In the genomic region with DNA sequence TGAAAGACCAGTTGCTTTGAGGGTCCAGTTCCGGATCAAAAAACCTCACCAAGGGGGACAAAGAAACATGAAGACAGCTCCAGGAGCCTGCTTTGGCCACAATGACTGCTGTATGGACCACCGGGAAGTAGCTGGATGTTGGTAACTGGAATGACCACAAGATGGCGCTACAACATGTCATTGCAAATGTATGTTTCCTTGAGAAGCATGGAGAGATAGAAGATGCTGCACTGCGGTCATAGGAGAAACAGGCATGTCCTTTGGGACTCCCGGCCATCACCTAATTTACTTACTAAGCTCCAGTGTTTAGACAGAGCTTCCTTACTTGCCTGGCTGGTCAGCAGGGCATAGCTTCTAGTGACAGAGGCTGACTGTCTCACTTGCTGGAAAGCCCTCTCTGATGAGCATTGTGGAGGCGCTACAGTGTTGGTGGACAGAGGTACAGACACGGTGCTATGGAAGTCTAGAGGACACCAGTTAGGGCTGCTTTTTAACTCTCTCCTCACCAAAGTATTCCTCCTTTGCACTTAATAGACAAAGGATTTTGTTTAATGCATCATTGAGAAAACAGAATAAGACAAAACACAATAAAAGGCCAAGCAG, we compare ENCODE assay signal across 9 mouse cellular contexts.
DNase-seq lines count a peak whose midpoint lies in the region; ATAC-seq and TF ChIP-seq lines count a peak whose summit lies in the region.
"Had no signal": no experiment of that assay in that cellular context is flagged by ENCODE, and none has a peak within 500 bp of the region (broad histone marks: within the 10 kb centered on the region; RNA-seq: fewer than 3 reads in every experiment).

No protein-coding gene starts in this region.

- no peaks in the 10 kb centered on the region for H3K79me2 ChIP-seq in CH12.LX (replicated peaks; ENCODE audit: control insufficient read depth, extremely low read depth, insufficient read depth, poor library complexity, severe bottlenecking)

- WGBS in large intestine, adult 2 months: 19% methylated on average over 7 of the region's 7 CpGs
- WGBS in lung, postnatal 0 days: 14% methylated on average over 7 of the region's 7 CpGs

- no peak overlapping the region for H3K9ac ChIP-seq in CH12.LX (ENCODE audit: insufficient read depth, low read depth)
- no peak overlapping the region for H3K9ac ChIP-seq in lung, postnatal 0 days (replicated peaks; ENCODE audit: low read depth)
- H3K9ac ChIP-seq: heart, embryonic 15.5 days had no signal

- TF ChIP-seq CTCF in CH12.LX (conservative IDR thresholded peaks at IDR 0.05 in 1 of 2, IDR thresholded peaks at IDR 0.05 in 1 of 2; ENCODE audit: low read depth in 2 of 2, low read length in 2 of 2): peak; percentile 80 to 91
- TF ChIP-seq CTCF in lung, postnatal 0 days (IDR thresholded peaks at IDR 0.05): peak; percentile 94

- in situ Hi-C loops in CH12.LX (cut with MboI; ENCODE audit: low pct_ligation_motif_present, low pct_unique_long_range_greater_than_20kb, low sequenced_read_pairs): loop anchor here (10.0 kb wide), 1 partner anchor 362 kb away; no protein-coding TSS in a partner anchor

- H3K4me1 ChIP-seq in CH12.LX (ENCODE audit: control insufficient read depth in 1 of 2, insufficient read depth in 2 of 2): peaks cover 5 to 14% of the 10 kb centered on the region in 2 experiments; a peak in 3 of 4 replicates
- H3K4me1 ChIP-seq in lung, postnatal 0 days (ENCODE audit: insufficient read depth, low read depth, low read length): peaks cover 4% of the 10 kb centered on the region; the same call in 1 of the 2 replicates

- intact Hi-C loops in heart, postnatal 25 days (cut with DNase I): loop anchor here (1.0 to 5.0 kb wide), 3 partner anchors 90 to 358 kb away; no protein-coding TSS in a partner anchor

- no peak overlapping the region for H3K4me3 ChIP-seq in CH12.LX (replicated peaks in 1 of 3; ENCODE audit: low read depth in 2 of 3, low read length in 2 of 3, poor library complexity in 1 of 3)
- no peak overlapping the region for H3K4me3 ChIP-seq in lung, postnatal 0 days (ENCODE audit: low read depth, low read length)
- H3K4me3 ChIP-seq: heart, embryonic 15.5 days had no signal

- TF ChIP-seq RAD21 in CH12.LX (IDR thresholded peaks at IDR 0.05; ENCODE audit: low read depth, low read length): peak; percentile 90

- TF ChIP-seq EP300 in CH12.LX (IDR thresholded peaks at IDR 0.05; ENCODE audit: low read length): no peak
- no peak for TF ChIP-seq EP300 in lung, postnatal 0 days (IDR thresholded peaks at IDR 0.05)

- H3K27ac ChIP-seq in CH12.LX (ENCODE audit: insufficient read depth, low read depth): no peak overlapping the region
- no peak overlapping the region for H3K27ac ChIP-seq in lung, postnatal 0 days (ENCODE audit: low read length)
- H3K27ac ChIP-seq: heart, embryonic 15.5 days had no signal

- H3K36me3 ChIP-seq in CH12.LX (replicated peaks in 1 of 2; ENCODE audit: control insufficient read depth in 1 of 2, insufficient read depth in 1 of 2, low read length in 1 of 2): no peaks in the 10 kb centered on the region
- no peaks in the 10 kb centered on the region for H3K36me3 ChIP-seq in lung, postnatal 0 days (ENCODE audit: insufficient read depth, low read length)
- H3K36me3 ChIP-seq: heart, embryonic 15.5 days had no signal

- ATAC-seq in lung, postnatal 0 days: no peak

- TF ChIP-seq POLR2A in CH12.LX (IDR thresholded peaks at IDR 0.05; ENCODE audit: low read depth, low read length): no peak

- H3K4me2 ChIP-seq in CH12.LX (ENCODE audit: insufficient read depth, low read depth, poor library complexity, severe bottlenecking): no peak overlapping the region
- no peak overlapping the region for H3K4me2 ChIP-seq in lung, postnatal 0 days (replicated peaks; ENCODE audit: low read depth, low read length)
- H3K4me2 ChIP-seq: heart, embryonic 15.5 days had no signal

- no peaks in the 10 kb centered on the region for H3K9me3 ChIP-seq in CH12.LX (replicated peaks; ENCODE audit: low read length)
- H3K9me3 ChIP-seq in lung, postnatal 0 days (ENCODE audit: low read length): no peaks in the 10 kb centered on the region
- H3K9me3 ChIP-seq: heart, embryonic 15.5 days had no signal

- no peaks in the 10 kb centered on the region for H3K27me3 ChIP-seq in CH12.LX (replicated peaks)
- H3K27me3 ChIP-seq in lung, postnatal 0 days (replicated peaks; ENCODE audit: insufficient read depth, low read length): no peaks in the 10 kb centered on the region
- H3K27me3 ChIP-seq: heart, embryonic 15.5 days had no signal

- peak; percentile 86 for DNase-seq in CH12.LX (ENCODE audit: extremely low read depth)
- DNase-seq in brain, adult 2 months (ENCODE audit: low read depth, low spot score): peak; percentile 92
- peak; percentile 43 for DNase-seq in fibroblast of lung, adult 2 months (ENCODE audit: low read depth)
- peak; percentile 26 for DNase-seq in heart, postnatal 25 days (ENCODE audit: low spot score)
- DNase-seq in large intestine, adult 2 months (ENCODE audit: low read depth, low spot score): peak; percentile 38
- peak; percentile 82 for DNase-seq in lung, postnatal 0 days (ENCODE audit: low spot score)
- peak; percentile 95 for DNase-seq in retina, embryonic 14.5 days (ENCODE audit: low spot score)
- peak; percentile 27 for DNase-seq in urinary bladder, postnatal 10 days (ENCODE audit: low spot score)

- dilution Hi-C loops in CH12.LX (cut with MboI; ENCODE audit: extremely low pct_ligation_motif_present, extremely low pct_unique_long_range_greater_than_20kb, low sequenced_read_pairs): no loop called here

TF ChIP-seq in CH12.LX, 34 proteins besides CTCF, POLR2A, EP300 and RAD21:
- TF ChIP-seq ZC3H11A (IDR thresholded peaks at IDR 0.05; ENCODE audit: low read depth, low read length): peak; percentile 83
- TF ChIP-seq JUN (IDR thresholded peaks at IDR 0.05; ENCODE audit: insufficient read depth, low read depth, low read length): no peak
- TF ChIP-seq NRF1 (IDR thresholded peaks at IDR 0.05; ENCODE audit: low read depth, low read length): no peak
- TF ChIP-seq USF1 (IDR thresholded peaks at IDR 0.05; ENCODE audit: low read depth, low read length): no peak
- no peak for TF ChIP-seq TBP (conservative IDR thresholded peaks at IDR 0.05; ENCODE audit: low read depth, low read length)
- no peak for TF ChIP-seq KAT2A (IDR thresholded peaks at IDR 0.05; ENCODE audit: insufficient replicate concordance, low read length)
- no peak for TF ChIP-seq USF2 (conservative IDR thresholded peaks at IDR 0.05; ENCODE audit: low read depth, low read length)
- TF ChIP-seq MAX (IDR thresholded peaks at IDR 0.05; ENCODE audit: low read length): peak; percentile 51
- TF ChIP-seq GABPA (IDR thresholded peaks at IDR 0.05; ENCODE audit: insufficient replicate concordance, low read depth, low read length): no peak
- no peak for TF ChIP-seq ZNF384 (IDR thresholded peaks at IDR 0.05; ENCODE audit: low read depth, low read length)
- no peak for TF ChIP-seq E2F4 (IDR thresholded peaks at IDR 0.05; ENCODE audit: insufficient replicate concordance, low read depth, low read length)
- TF ChIP-seq BHLHE40 (IDR thresholded peaks at IDR 0.05; ENCODE audit: low read depth, low read length): no peak
- no peak for TF ChIP-seq SIN3A (IDR thresholded peaks at IDR 0.05; ENCODE audit: low read length)
- TF ChIP-seq CHD2 (IDR thresholded peaks at IDR 0.05; ENCODE audit: low read length): no peak
- TF ChIP-seq PAX5 (IDR thresholded peaks at IDR 0.05; ENCODE audit: low read length): no peak
- no peak for TF ChIP-seq UBTF (IDR thresholded peaks at IDR 0.05; ENCODE audit: low read depth, low read length)
- peak; percentile 21; the same call in 1 of the 2 replicates for TF ChIP-seq NELFE (IDR thresholded peaks at IDR 0.05; ENCODE audit: low read depth, low read length)
- TF ChIP-seq TCF12 (IDR thresholded peaks at IDR 0.05; ENCODE audit: low read depth, low read length): peak; percentile 21; the same call in 1 of the 2 replicates
- TF ChIP-seq MEF2A (IDR thresholded peaks at IDR 0.05; ENCODE audit: borderline replicate concordance, low read depth, low read length): no peak
- peak; percentile 93 for TF ChIP-seq SMC3 (IDR thresholded peaks at IDR 0.05; ENCODE audit: low read depth, low read length)
- TF ChIP-seq MYC (IDR thresholded peaks at IDR 0.05; ENCODE audit: low read depth, low read length): peak; percentile 75; the same call in 1 of the 2 replicates
- no peak for TF ChIP-seq CHD1 (IDR thresholded peaks at IDR 0.05; ENCODE audit: low read depth, low read length)
- no peak for TF ChIP-seq MAZ (IDR thresholded peaks at IDR 0.05; ENCODE audit: low read depth, low read length)
- TF ChIP-seq MAFK (IDR thresholded peaks at IDR 0.05; ENCODE audit: insufficient replicate concordance, low read length): no peak
- TF ChIP-seq IRF4 (IDR thresholded peaks at IDR 0.05; ENCODE audit: low read depth, low read length): no peak
- TF ChIP-seq ETS1 (conservative IDR thresholded peaks at IDR 0.05; ENCODE audit: low read depth, low read length): no peak
- no peak; the same call in 1 of the 2 replicates for TF ChIP-seq ELF1 (IDR thresholded peaks at IDR 0.05; ENCODE audit: low read depth, low read length)
- TF ChIP-seq MXI1 (IDR thresholded peaks at IDR 0.05; ENCODE audit: low read depth, low read length): no peak
- no peak for TF ChIP-seq RCOR1 (conservative IDR thresholded peaks at IDR 0.05; ENCODE audit: low read depth, low read length)
- no peak for TF ChIP-seq JUND (conservative IDR thresholded peaks at IDR 0.05; ENCODE audit: low read depth, low read length)
- TF ChIP-seq ZMIZ1 (IDR thresholded peaks at IDR 0.05; ENCODE audit: low read depth, low read length): no peak
- no peak for TF ChIP-seq HCFC1 (IDR thresholded peaks at IDR 0.05; ENCODE audit: low read depth, low read length)
- no peak for TF ChIP-seq ZKSCAN1 (IDR thresholded peaks at IDR 0.05; ENCODE audit: borderline replicate concordance, low read depth, low read length)
- TF ChIP-seq POLR2AphosphoS2 (IDR thresholded peaks at IDR 0.05; ENCODE audit: low read depth, low read length): no peak

Comparison
In these comparisons a context has a peak if more than half of its experiments do, and no peak if none do; other contexts are left out.
1. DNase-seq: peak in every context shown above with its lines; median percentile 95 in retina, embryonic 14.5 days; 92 in brain, adult 2 months; 86 in CH12.LX; 82 in lung, postnatal 0 days; 43 in fibroblast of lung, adult 2 months; 38 in large intestine, adult 2 months; 27 in urinary bladder, postnatal 10 days; 26 in heart, postnatal 25 days.